Mouse (Mus musculus) spleen, adult 2 months (tissue): Measurements from ENCODE around the gene Pcbp2.

Experiments
- CTCF ChIP-seq: fragments of 200-500 bp; IDR thresholded peaks from 2 replicates; pipeline ENCODE4 v1.5.1; 2011; ENCODE audit warnings: mild to moderate bottlenecking, inconsistent platforms; ENCODE audit not compliant: insufficient read depth, insufficient read length, insufficient replicate concordance; ENCODE audit errors: extremely low read depth
- POLR2A ChIP-seq: fragments of 200-500 bp; IDR thresholded peaks from 2 replicates; pipeline ENCODE4 v1.6.1; 2011; ENCODE audit warnings: low read depth, low read length, inconsistent platforms

- TF ChIP-seq POLR2A (no peak), CTCF (no peak)
Measured at GRCm38 (mm10) chr15:102420986-102421385, 49.4 kb upstream of the Pcbp2 start.
